Comparison of ENCODE assay signal across 8 mouse cellular contexts in the genomic region with DNA sequence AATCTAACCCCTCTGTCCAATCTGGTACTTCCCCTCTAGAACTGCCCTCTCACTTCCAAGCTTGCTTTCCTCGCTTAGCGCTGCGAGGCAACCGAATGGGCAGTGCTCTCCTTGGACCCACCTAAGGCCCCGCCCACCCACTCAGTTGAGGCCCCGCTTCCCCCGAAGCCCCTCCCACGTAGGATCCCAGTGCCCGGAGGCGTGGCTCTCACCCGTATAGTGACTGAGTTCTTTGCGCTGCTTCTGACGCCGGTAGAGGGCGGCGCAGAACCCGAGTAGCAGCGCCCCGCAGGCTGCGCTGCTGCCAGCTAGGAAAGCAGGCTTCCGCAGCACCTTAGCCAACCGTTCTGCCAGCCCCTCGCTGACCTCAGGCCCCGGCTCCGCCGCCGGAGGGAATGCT. TPM values are rescaled to one million over a fixed set of nuclear protein-coding genes. Genes with fewer than 3 reads are reported as not detected.
DNase-seq lines count a peak whose midpoint lies in the region; ATAC-seq and TF ChIP-seq lines count a peak whose summit lies in the region.

No protein-coding gene starts in this region.

- peak; percentile 76 for DNase-seq in embryo, embryonic 11.5 days (ENCODE audit: low read depth, low spot score)
- peak; percentile 85 to 92 for DNase-seq in heart, adult 18-20 months
- peak; percentile 80 for DNase-seq in kidney, adult 11 months
- peak; percentile 92 for DNase-seq in midbrain, embryonic 14.5 days
- peak; percentile 60 to 77 for DNase-seq in spleen, adult 2 months (ENCODE audit: low read depth in 1 of 2, low spot score in 2 of 2)

- H3K9ac ChIP-seq in limb, embryonic 12.5 days (replicated peaks) = no peak overlapping the region; the same call in 1 of the 2 replicates
- H3K9ac ChIP-seq in midbrain, embryonic 14.5 days (replicated peaks; ENCODE audit: low read length) = no peak overlapping the region

- ATAC-seq in erythroblast, adult 5-6 weeks (replicated peaks; ENCODE audit: low FRiP score, poor library complexity, severe bottlenecking) = no peak
- peak; percentile 88 for ATAC-seq in limb, embryonic 12.5 days (ENCODE audit: insufficient number of reproducible peaks, insufficient read depth, low FRiP score, low TSS enrichment, low read depth)
- ATAC-seq in midbrain, embryonic 14.5 days (ENCODE audit: low FRiP score, low TSS enrichment) = peak; percentile 85

- under 1% methylated on average over 27 of the region's 27 CpGs for WGBS in limb, embryonic 12.5 days
- WGBS in midbrain, embryonic 14.5 days = 1% methylated on average over 27 of the region's 27 CpGs
- under 1% methylated on average over 27 of the region's 27 CpGs for WGBS in spleen, adult 2 months

- peak overlapping the region; percentile 58 for H3K4me2 ChIP-seq in limb, embryonic 12.5 days
- peak overlapping the region; percentile 53 for H3K4me2 ChIP-seq in midbrain, embryonic 14.5 days (ENCODE audit: low read length)

- H3K36me3 ChIP-seq in erythroblast, embryonic 14.5 days (ENCODE audit: control insufficient read depth) = no peaks in the 10 kb centered on the region
- no peaks in the 10 kb centered on the region for H3K36me3 ChIP-seq in limb, embryonic 12.5 days
- no peaks in the 10 kb centered on the region for H3K36me3 ChIP-seq in midbrain, embryonic 14.5 days (ENCODE audit: control insufficient read depth, insufficient read depth, low read length)
- no peaks in the 10 kb centered on the region for H3K36me3 ChIP-seq in spleen, adult 2 months (ENCODE audit: control insufficient read depth, insufficient read depth, low read length)

- H3K4me1 ChIP-seq in erythroblast, embryonic 14.5 days (ENCODE audit: control insufficient read depth) = peaks cover 8% of the 10 kb centered on the region
- 0 out of 2 replicates have a peak, but pooled peaks cover 8% of the 10 kb centered on the region for H3K4me1 ChIP-seq in limb, embryonic 12.5 days (replicated peaks)
- peaks cover 6% of the 10 kb centered on the region; the same call in 1 of the 2 replicates for H3K4me1 ChIP-seq in midbrain, embryonic 14.5 days (ENCODE audit: control insufficient read depth, insufficient read depth, low read length)
- peaks cover 5% of the 10 kb centered on the region; the same call in 1 of the 2 replicates for H3K4me1 ChIP-seq in spleen, adult 2 months (ENCODE audit: control insufficient read depth, insufficient read depth, insufficient read length)

- TF ChIP-seq POLR2A in spleen, adult 2 months (IDR thresholded peaks at IDR 0.05; ENCODE audit: low read depth, low read length) = no peak

- no peak overlapping the region for H3K27ac ChIP-seq in limb, embryonic 12.5 days
- H3K27ac ChIP-seq in midbrain, embryonic 14.5 days (replicated peaks; ENCODE audit: low read depth, low read length) = no peak overlapping the region
- H3K27ac ChIP-seq in spleen, adult 2 months (ENCODE audit: insufficient read depth, low read length) = no peak overlapping the region

- H3K27me3 ChIP-seq in erythroblast, embryonic 14.5 days (ENCODE audit: control insufficient read depth) = no peaks in the 10 kb centered on the region; the same call in 1 of the 2 replicates
- H3K27me3 ChIP-seq in limb, embryonic 12.5 days = peaks cover 51% of the 10 kb centered on the region
- H3K27me3 ChIP-seq in midbrain, embryonic 14.5 days (ENCODE audit: control insufficient read depth, insufficient read depth, low read length) = peaks cover 7% of the 10 kb centered on the region; the same call in 1 of the 2 replicates
- H3K27me3 ChIP-seq in spleen, adult 2 months (ENCODE audit: control insufficient read depth, insufficient read depth, low read length) = no peaks in the 10 kb centered on the region

- H3K9me3 ChIP-seq in erythroblast, embryonic 14.5 days (ENCODE audit: control insufficient read depth, low read length) = no peaks in the 10 kb centered on the region
- no peaks in the 10 kb centered on the region for H3K9me3 ChIP-seq in limb, embryonic 12.5 days
- no peaks in the 10 kb centered on the region for H3K9me3 ChIP-seq in midbrain, embryonic 14.5 days (ENCODE audit: control insufficient read depth, low read length)

- TF ChIP-seq CTCF in spleen, adult 2 months (IDR thresholded peaks at IDR 0.05; ENCODE audit: extremely low read depth, insufficient read depth, insufficient read length, insufficient replicate concordance) = peak; percentile 48; the same call in 1 of the 2 replicates

- peak overlapping the region; percentile 19 for H3K4me3 ChIP-seq in erythroblast, embryonic 14.5 days (replicated peaks)
- peak overlapping the region; percentile 27 for H3K4me3 ChIP-seq in limb, embryonic 12.5 days (replicated peaks)
- peak overlapping the region; percentile 16 for H3K4me3 ChIP-seq in midbrain, embryonic 14.5 days (replicated peaks; ENCODE audit: low read depth, low read length)
- H3K4me3 ChIP-seq in spleen, adult 2 months (ENCODE audit: extremely low read depth, insufficient read depth, insufficient read length) = peak overlapping the region; percentile 22; the same call in 1 of the 2 replicates

RNA-seq across cellular contexts. Expression of gene Robo3, which starts 12.4 kb away (rescaled TPM):
- polyA plus RNA-seq in erythroblast, embryonic 14.5 days (2012) = 0.05 and 0.08 TPM in 2 replicates
- total RNA-seq in erythroblast, adult 5-6 weeks (2015; ENCODE audit: low replicate concordance) = not detected in 2 replicates
- total RNA-seq in erythroblast, adult 5-6 weeks (2017; ENCODE audit: low replicate concordance) = not detected in 2 replicates
- total RNA-seq in heart, adult 18-20 months (2021) = not detected
- polyA plus RNA-seq in limb, embryonic 12.5 days (2016; fragmentation: Nextera tagmentation; extraction: Ambion mirVana) = 0.10 TPM in 1 of 2 replicates, not detected in the other
- 8.9 and 13.3 TPM in 2 replicates for polyA plus RNA-seq in midbrain, embryonic 14.5 days (2014; fragmentation: Nextera tagmentation; extraction: Ambion mirVana)
- polyA plus RNA-seq in spleen, adult 2 months (2012; rRNA removed) = 0.81 and 1.0 TPM in 2 replicates

RNA-seq across cellular contexts. Expression of gene Robo4, which starts 19.0 kb away (rescaled TPM):
- polyA plus RNA-seq in erythroblast, embryonic 14.5 days (2012) = 0.02 and 0.23 TPM in 2 replicates
- total RNA-seq in erythroblast, adult 5-6 weeks (2015; ENCODE audit: low replicate concordance) = not detected in 2 replicates
- total RNA-seq in erythroblast, adult 5-6 weeks (2017; ENCODE audit: low replicate concordance) = not detected in 2 replicates
- total RNA-seq in heart, adult 18-20 months (2021) = 10 to 100 TPM; 27.9 to 38.3 TPM
- polyA plus RNA-seq in limb, embryonic 12.5 days (2016; fragmentation: Nextera tagmentation; extraction: Ambion mirVana) = 8.4 and 10.3 TPM in 2 replicates
- polyA plus RNA-seq in midbrain, embryonic 14.5 days (2014; fragmentation: Nextera tagmentation; extraction: Ambion mirVana) = 2.6 and 4.5 TPM in 2 replicates
- 11.2 and 11.4 TPM in 2 replicates for polyA plus RNA-seq in spleen, adult 2 months (2012; rRNA removed)

RNA-seq across cellular contexts. Expression of gene Hepacam, which starts 53.5 kb away (rescaled TPM):
- polyA plus RNA-seq in erythroblast, embryonic 14.5 days (2012) = not detected in 2 replicates
- total RNA-seq in erythroblast, adult 5-6 weeks (2015; ENCODE audit: low replicate concordance) = not detected in 2 replicates
- not detected in 2 replicates for total RNA-seq in erythroblast, adult 5-6 weeks (2017; ENCODE audit: low replicate concordance)
- total RNA-seq in heart, adult 18-20 months (2021) = under 1 TPM in 1 of 2 experiments, not detected in 1; 0.08 TPM
- polyA plus RNA-seq in limb, embryonic 12.5 days (2016; fragmentation: Nextera tagmentation; extraction: Ambion mirVana) = 0.06 TPM in 1 of 2 replicates, not detected in the other
- polyA plus RNA-seq in midbrain, embryonic 14.5 days (2014; fragmentation: Nextera tagmentation; extraction: Ambion mirVana) = 6.1 and 11.9 TPM in 2 replicates
- 0.04 TPM in 1 of 2 replicates, not detected in the other for polyA plus RNA-seq in spleen, adult 2 months (2012; rRNA removed)
